Comparison of ENCODE assay signal across 8 mouse cellular contexts in the genomic region with DNA sequence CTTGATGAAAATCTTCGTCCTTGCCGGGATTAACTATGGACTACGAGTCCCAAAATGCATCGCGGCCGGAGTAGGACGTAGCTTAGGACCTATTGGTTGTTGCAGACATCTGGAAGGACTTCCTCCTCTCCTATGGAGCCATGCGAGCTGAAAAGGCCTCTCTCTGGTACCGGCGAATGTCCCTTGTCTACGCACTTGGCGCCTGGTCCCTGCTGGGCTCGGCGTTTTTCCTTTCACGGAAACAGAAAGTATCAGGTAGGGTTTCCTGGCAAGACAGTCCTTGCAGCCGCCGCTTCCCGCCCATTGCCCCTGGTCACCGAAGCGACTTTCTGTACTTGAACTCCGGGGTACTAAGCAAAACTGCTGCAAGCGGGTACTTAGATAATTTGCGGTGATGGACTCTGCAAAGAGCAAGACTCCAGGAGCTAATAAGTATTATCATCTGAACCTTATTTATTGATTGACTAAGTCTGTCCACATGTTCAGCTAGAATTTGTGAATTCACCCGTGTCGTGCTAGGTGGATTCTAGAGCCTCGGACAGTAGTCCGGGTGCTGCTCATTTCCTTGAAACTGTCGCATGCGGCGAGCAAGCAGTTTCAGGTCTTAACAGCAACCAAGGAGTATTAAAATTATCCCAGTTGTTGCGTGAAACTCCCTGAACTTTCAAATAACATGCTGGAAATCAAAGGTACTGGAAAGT. TPM values are rescaled to one million over a fixed set of nuclear protein-coding genes. Genes with fewer than 3 reads are reported as not detected.
A peak's percentile ranks its signal among the peaks of the same experiment; 100 is the strongest.
DNase-seq lines count a peak whose midpoint lies in the region; ATAC-seq and TF ChIP-seq lines count a peak whose summit lies in the region.

A gene (plus strand): TSS at position 104 of the 701 bp plus-strand sequence.

- peak; percentile 51; the same call in 1 of the 2 replicates for TF ChIP-seq POLR2A in liver, adult 2 months (IDR thresholded peaks at IDR 0.05; ENCODE audit: extremely low read depth, insufficient read depth, low read length)
- TF ChIP-seq POLR2A in myocyte (IDR thresholded peaks at IDR 0.05; ENCODE audit: insufficient read length, low read depth), result peak; percentile 68

- H3K36me3 ChIP-seq in C2C12 (ENCODE audit: control insufficient read depth, insufficient read depth) (peaks cover 21% of the 10 kb centered on the region), myocyte (ENCODE audit: control insufficient read depth, insufficient read depth) (peaks cover 3% of the 10 kb centered on the region)
- H3K36me3 ChIP-seq in heart, embryonic 10.5 days, result peaks cover 11% of the 10 kb centered on the region
- H3K36me3 ChIP-seq in kidney, embryonic 16.5 days (ENCODE audit: insufficient read depth, low read length), result peaks cover 9% of the 10 kb centered on the region
- peaks cover 4% of the 10 kb centered on the region; the same call in 1 of the 2 replicates for H3K36me3 ChIP-seq in liver, adult 2 months (ENCODE audit: control insufficient read depth, insufficient read depth, low read length)
- peaks cover 2% of the 10 kb centered on the region; the same call in 1 of the 2 replicates for H3K36me3 ChIP-seq in splenic B cell, adult 2 months (ENCODE audit: control insufficient read depth, insufficient read depth, low read length, poor library complexity, severe bottlenecking)

- H3K27ac ChIP-seq in heart, embryonic 10.5 days, result peak within 1 kb of the TSS; percentile 85
- peak within 1 kb of the TSS; percentile 35; the same call in 1 of the 2 replicates for H3K27ac ChIP-seq in kidney, embryonic 16.5 days (ENCODE audit: low read length)
- H3K27ac ChIP-seq in liver, adult 2 months (replicated peaks; ENCODE audit: insufficient read depth, low read depth, low read length), result peak within 1 kb of the TSS; percentile 55

- ATAC-seq in erythroblast, adult 5-6 weeks (replicated peaks; ENCODE audit: low FRiP score, poor library complexity, severe bottlenecking), result peak; percentile 93
- peak; percentile 99 for ATAC-seq in kidney, embryonic 16.5 days (ENCODE audit: low FRiP score, low TSS enrichment)

- H3K4me3 ChIP-seq in C2C12 (ENCODE audit: insufficient read depth, poor library complexity, severe bottlenecking), result peak within 1 kb of the TSS; percentile 46
- H3K4me3 ChIP-seq in heart, embryonic 10.5 days, result peak within 1 kb of the TSS; percentile 70
- peak within 1 kb of the TSS; percentile 70 for H3K4me3 ChIP-seq in kidney, embryonic 16.5 days (ENCODE audit: low read length)
- H3K4me3 ChIP-seq in liver, adult 2 months (ENCODE audit: insufficient read depth, low read depth, low read length), result peak within 1 kb of the TSS; percentile 66
- H3K4me3 ChIP-seq in myocyte, result peak within 1 kb of the TSS; percentile 32

- peak within 1 kb of the TSS; percentile 80 for H3ac ChIP-seq in C2C12 (ENCODE audit: control insufficient read depth, insufficient read length, low read depth)
- no peak within 1 kb of the TSS for H3ac ChIP-seq in myocyte (ENCODE audit: control insufficient read depth, insufficient read length)

- no peaks in the 10 kb centered on the region for H3K79me2 ChIP-seq in C2C12 (ENCODE audit: control insufficient read depth, insufficient read depth)
- H3K79me2 ChIP-seq in liver, adult 2 months (ENCODE audit: control insufficient read depth, insufficient read depth, low read length), result no peaks in the 10 kb centered on the region
- H3K79me2 ChIP-seq in myocyte (ENCODE audit: control insufficient read depth, insufficient read depth), result no peaks in the 10 kb centered on the region

- peak within 1 kb of the TSS; percentile 67 for H3K4me2 ChIP-seq in kidney, embryonic 16.5 days (replicated peaks; ENCODE audit: low read depth, low read length)
- peak within 1 kb of the TSS; percentile 96 for H3K4me2 ChIP-seq in myocyte (ENCODE audit: low read depth)

- H3K9me3 ChIP-seq in heart, embryonic 10.5 days, result no peaks in the 10 kb centered on the region
- no peaks in the 10 kb centered on the region for H3K9me3 ChIP-seq in kidney, embryonic 16.5 days (ENCODE audit: low read length)

- no peak for TF ChIP-seq CTCF in C2C12 (IDR thresholded peaks at IDR 0.05; ENCODE audit: control insufficient read depth, insufficient read depth, insufficient read length)
- TF ChIP-seq CTCF in liver, adult 2 months (IDR thresholded peaks at IDR 0.05; ENCODE audit: low read depth, low read length), result no peak

- DNase-seq in brain, adult 2 months (ENCODE audit: low read depth, low spot score), result peak; percentile 96
- peak; percentile 94 for DNase-seq in heart, embryonic 10.5 days (ENCODE audit: low spot score)
- DNase-seq in liver, adult 2 months (ENCODE audit: extremely low read depth, low read depth, low spot score), result peak; percentile 87
- peak; percentile 74 for DNase-seq in splenic B cell, adult 2 months (ENCODE audit: low read depth, low spot score)

- no peaks in the 10 kb centered on the region for H3K79me3 ChIP-seq in C2C12 (ENCODE audit: low read depth)

- peak within 1 kb of the TSS; percentile 68 for H3K9ac ChIP-seq in kidney, embryonic 16.5 days (replicated peaks; ENCODE audit: low read length)
- peak within 1 kb of the TSS; percentile 72 for H3K9ac ChIP-seq in liver, adult 2 months (ENCODE audit: low read depth, low read length)

- no peaks in the 10 kb centered on the region for H3K4me1 ChIP-seq in heart, embryonic 10.5 days
- no peaks in the 10 kb centered on the region for H3K4me1 ChIP-seq in kidney, embryonic 16.5 days (ENCODE audit: insufficient read depth, low read length)
- H3K4me1 ChIP-seq in liver, adult 2 months (ENCODE audit: control insufficient read depth, insufficient read depth, low read length), result peaks cover 2% of the 10 kb centered on the region; the same call in 1 of the 2 replicates

- WGBS in heart, embryonic 10.5 days, result 2% methylated on average over 31 of the region's 31 CpGs
- under 1% methylated on average over 31 of the region's 31 CpGs for WGBS in kidney, embryonic 16.5 days
- WGBS in liver, adult 2 months, result under 1% methylated on average over 31 of the region's 31 CpGs

- no peaks in the 10 kb centered on the region for H3K27me3 ChIP-seq in C2C12 (ENCODE audit: control insufficient read depth, insufficient read depth, insufficient read length)
- H3K27me3 ChIP-seq in heart, embryonic 10.5 days (ENCODE audit: insufficient read depth, poor library complexity, severe bottlenecking), result no peaks in the 10 kb centered on the region
- no peaks in the 10 kb centered on the region for H3K27me3 ChIP-seq in kidney, embryonic 16.5 days (ENCODE audit: insufficient read depth, low read length)
- H3K27me3 ChIP-seq in liver, adult 2 months (ENCODE audit: control insufficient read depth, insufficient read depth, low read length), result no peaks in the 10 kb centered on the region
- no peaks in the 10 kb centered on the region for H3K27me3 ChIP-seq in myocyte (ENCODE audit: control insufficient read depth, insufficient read depth, insufficient read length)
- no peaks in the 10 kb centered on the region for H3K27me3 ChIP-seq in splenic B cell, adult 2 months (ENCODE audit: control insufficient read depth, insufficient read depth, low read length, poor library complexity, severe bottlenecking)

TF ChIP-seq in C2C12, 6 proteins besides CTCF, POLR2A, EP300 and RAD21:
- TF ChIP-seq CEBPB (IDR thresholded peaks at IDR 0.05; ENCODE audit: low read depth) (no peak), MYOG (IDR thresholded peaks at IDR 0.05; ENCODE audit: control insufficient read depth, extremely low read depth, insufficient read length) (no peak), MYOD1 (IDR thresholded peaks at IDR 0.05; ENCODE audit: control insufficient read depth, insufficient read length, low read depth) (no peak), MAX (IDR thresholded peaks at IDR 0.05) (peak; percentile 42)

TF ChIP-seq in myocyte, 11 proteins besides CTCF, POLR2A, EP300 and RAD21:
- TF ChIP-seq TCF12 (IDR thresholded peaks at IDR 0.05; ENCODE audit: insufficient read depth, poor library complexity, severe bottlenecking) (no peak), POLR2AphosphoS2 (IDR thresholded peaks at IDR 0.05; ENCODE audit: insufficient read length, low read depth) (peak; percentile 68)

RNA-seq across cellular contexts. Expression of the gene that starts here (rescaled TPM):
- 48.3 TPM for polyA plus RNA-seq in C2C12 (2012; fragmentation: generic; extraction: Trizol)
- 6.1 and 15.4 TPM in 2 replicates for total RNA-seq in erythroblast, adult 5-6 weeks (2015; ENCODE audit: low replicate concordance)
- not detected in 2 replicates for total RNA-seq in erythroblast, adult 5-6 weeks (2017; ENCODE audit: low replicate concordance)
- polyA plus RNA-seq in heart, embryonic 10.5 days (2016; fragmentation: Nextera tagmentation; extraction: Ambion mirVana), result 36.1 and 43.0 TPM in 2 replicates
- polyA plus RNA-seq in kidney, embryonic 16.5 days (2015; fragmentation: Nextera tagmentation; extraction: Ambion mirVana), result 33.1 and 39.5 TPM in 2 replicates
- 23.0 and 28.8 TPM in 2 replicates for total RNA-seq in liver, adult 2 months (2014; rRNA removed)
- 4.7 and 5.1 TPM in 2 replicates for polyA plus RNA-seq in liver, adult 2 months (2012; rRNA removed)
- 62.3 TPM for polyA plus RNA-seq in myocyte (2012; fragmentation: generic; extraction: Trizol)

Comparison
In these comparisons a context has a peak if more than half of its experiments do, and no peak if none do; other contexts are left out.
1. Peak in every context shown above with its lines: DNase-seq, ATAC-seq, H3K4me3 ChIP-seq and H3K27ac ChIP-seq.
2. H3K27ac ChIP-seq: peak in every context shown above with its lines; median percentile 85 in heart, embryonic 10.5 days; 55 in liver, adult 2 months; 35 in kidney, embryonic 16.5 days.